Mouse (Mus musculus): ENCODE data around the gene Efemp1. TPM values are rescaled to one million over a fixed set of nuclear protein-coding genes. Genes with fewer than 3 reads are reported as not detected.
A peak's percentile ranks its signal among the peaks of the same experiment; 100 is the strongest.

Efemp1 gene
- polyA plus RNA-seq (2015; fragmentation: Nextera tagmentation; extraction: Ambion mirVana): 3.2 and 6.2 TPM in 2 replicates

DNA sequence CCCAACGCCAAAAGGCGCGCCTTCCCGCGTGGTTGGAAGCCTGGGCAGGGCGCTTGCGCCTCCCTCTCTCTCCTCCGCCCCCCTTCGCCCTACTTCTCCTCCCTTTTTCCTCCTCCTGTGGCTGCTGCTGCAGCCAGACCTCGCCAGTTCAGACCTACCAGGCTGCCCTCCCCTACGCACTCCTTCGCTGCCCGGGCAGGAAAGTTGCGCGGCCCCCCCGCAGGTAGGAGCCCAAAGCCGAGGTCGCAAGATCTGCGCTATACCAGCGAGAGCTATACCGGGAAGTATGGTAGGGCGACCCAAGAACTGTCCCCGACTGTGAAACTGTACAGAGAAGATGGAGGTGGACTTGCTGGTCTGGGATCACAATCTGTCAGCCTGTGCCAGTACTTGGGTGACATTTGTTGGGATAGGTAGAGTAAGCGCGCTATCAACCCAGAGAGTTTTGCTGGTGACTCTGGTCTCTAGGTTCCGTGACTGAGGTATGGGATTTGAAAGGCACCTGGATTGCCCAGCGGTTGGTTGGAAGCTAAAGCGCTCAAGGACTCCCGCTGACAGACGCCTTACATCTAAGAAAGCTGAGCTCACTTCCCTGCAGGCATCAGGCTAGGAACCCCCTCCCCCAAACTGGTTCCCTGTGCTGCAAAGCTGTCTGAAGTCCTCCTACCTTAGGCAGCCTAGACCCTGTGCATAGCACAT is at the start of gene Efemp1:
Gene Efemp1 (plus strand): TSS at position 103 of the 699 bp plus-strand sequence.
- H3K36me3 ChIP-seq: no peaks in the 10 kb centered on the region
- H3K27me3 ChIP-seq: peaks cover 32% of the 10 kb centered on the region
- WGBS: 2% methylated on average over 30 of the region's 30 CpGs
- H3K9ac ChIP-seq: peak within 1 kb of the TSS; percentile 63; the same call in 1 of the 2 replicates
- peak; percentile 65; the same call in 1 of the 2 replicates for ATAC-seq (ENCODE audit: low FRiP score)
- peaks cover 10% of the 10 kb centered on the region for H3K4me1 ChIP-seq (replicated peaks)
- no peak within 1 kb of the TSS for H3K27ac ChIP-seq
- peak within 1 kb of the TSS; percentile 45 for H3K4me3 ChIP-seq
- H3K9me3 ChIP-seq: no peaks in the 10 kb centered on the region
- peak within 1 kb of the TSS; percentile 84 for H3K4me2 ChIP-seq

DNA sequence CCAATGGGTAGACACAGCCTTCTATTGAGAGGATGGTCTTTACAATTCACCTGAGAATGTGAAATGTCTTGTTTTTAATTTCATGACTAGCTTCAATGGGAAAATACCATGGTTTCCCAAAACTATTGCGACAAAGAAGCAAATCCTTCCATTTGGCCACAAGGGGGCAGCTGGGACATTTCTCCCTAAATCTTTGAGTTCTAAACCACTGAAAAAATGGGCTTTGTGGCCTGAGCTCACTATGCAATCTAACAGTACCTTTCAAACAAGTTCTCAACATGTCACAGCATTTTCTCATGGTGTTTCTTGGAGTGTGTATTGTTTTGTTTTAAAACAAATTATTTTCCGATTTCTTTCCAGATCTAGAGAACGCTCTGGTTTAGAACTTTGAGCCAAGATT is 44.3 kb upstream of the Efemp1 start:
- no peak overlapping the region for H3K4me3 ChIP-seq

DNA sequence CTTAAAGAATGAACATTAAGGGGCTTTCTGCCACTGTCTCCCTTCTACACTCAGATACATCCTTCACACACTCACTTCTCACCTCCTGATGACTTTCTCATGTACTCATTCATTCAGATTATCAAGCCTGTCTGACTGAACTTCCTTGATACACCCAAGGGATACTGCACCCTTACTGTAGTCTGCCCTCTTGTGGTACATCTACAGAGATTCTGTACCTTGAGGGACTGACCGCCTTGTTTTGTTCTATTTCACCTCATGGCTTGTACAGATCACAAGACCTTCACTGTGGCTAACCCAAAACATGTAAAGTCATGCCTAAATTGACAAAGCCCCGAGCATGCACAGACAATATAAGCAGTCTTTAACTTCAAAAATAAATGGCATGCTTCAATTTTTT is 41.1 kb upstream of the Efemp1 start:
- H3K36me3 ChIP-seq: no peaks in the 10 kb centered on the region
- no peaks in the 10 kb centered on the region for H3K4me1 ChIP-seq (replicated peaks)
- no peak overlapping the region for H3K4me3 ChIP-seq
- no peak for ATAC-seq (ENCODE audit: low FRiP score)
- H3K4me2 ChIP-seq: no peak overlapping the region
- H3K27me3 ChIP-seq: no peaks in the 10 kb centered on the region
- H3K27ac ChIP-seq: no peak overlapping the region
- WGBS: 85% methylated on average over 2 of the region's 2 CpGs
- no peak overlapping the region for H3K9ac ChIP-seq
- H3K9me3 ChIP-seq: no peaks in the 10 kb centered on the region

More for the DNA sequence above, 44.3 kb upstream of the Efemp1 start:
- Histone ChIP-seq H3K4me2 (no peak overlapping the region), H3K9ac (no peak overlapping the region), H3K27me3 (no peaks in the 10 kb centered on the region), H3K27ac (no peak overlapping the region), H3K36me3 (no peaks in the 10 kb centered on the region), H3K4me1 (replicated peaks) (no peaks in the 10 kb centered on the region), H3K9me3 (no peaks in the 10 kb centered on the region)
- WGBS: 64% methylated on average over 3 of the region's 3 CpGs
- ATAC-seq (ENCODE audit: low FRiP score): no peak

- Histone ChIP-seq H3K9ac (no peak overlapping the region), H3K9me3 (no peaks in the 10 kb centered on the region), H3K36me3 (no peaks in the 10 kb centered on the region), H3K27me3 (no peaks in the 10 kb centered on the region), H3K27ac (no peak overlapping the region), H3K4me1 (replicated peaks) (no peaks in the 10 kb centered on the region), H3K4me3 (no peak overlapping the region), H3K4me2 (no peak overlapping the region)
- WGBS: 73% methylated on average over 2 of the region's 2 CpGs
- no peak for ATAC-seq (ENCODE audit: low FRiP score)
These were observed 40.4 kb upstream of the Efemp1 start for GRCm38 (mm10) chr11:28812564-28812963.

DNA sequence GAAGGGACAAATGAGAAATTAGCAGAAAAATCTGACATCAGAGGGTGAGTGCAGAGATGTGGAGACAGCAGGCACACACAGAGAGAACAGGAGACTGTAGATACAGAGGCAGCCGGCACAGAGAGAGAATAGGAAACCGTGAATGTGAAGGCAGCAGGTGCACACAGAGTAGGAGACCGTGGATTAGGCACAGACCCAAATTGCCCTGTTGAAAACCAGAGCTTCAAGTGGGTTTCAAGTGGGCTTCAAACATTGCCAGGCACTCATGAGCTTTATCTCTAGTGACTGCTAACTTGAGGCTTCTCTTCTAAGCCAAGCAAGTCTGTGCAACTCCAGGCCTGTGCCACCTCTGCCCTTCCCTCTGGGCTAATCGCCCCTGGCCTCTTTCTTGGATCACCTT is 35.6 kb upstream of the Efemp1 start:
- Histone ChIP-seq H3K27ac (no peak overlapping the region), H3K27me3 (no peaks in the 10 kb centered on the region), H3K36me3 (no peaks in the 10 kb centered on the region), H3K4me2 (no peak overlapping the region), H3K4me1 (replicated peaks) (no peaks in the 10 kb centered on the region), H3K9ac (no peak overlapping the region), H3K4me3 (no peak overlapping the region), H3K9me3 (no peaks in the 10 kb centered on the region)
- ATAC-seq (ENCODE audit: low FRiP score): no peak
- 75% methylated on average over 4 of the region's 4 CpGs for WGBS

DNA sequence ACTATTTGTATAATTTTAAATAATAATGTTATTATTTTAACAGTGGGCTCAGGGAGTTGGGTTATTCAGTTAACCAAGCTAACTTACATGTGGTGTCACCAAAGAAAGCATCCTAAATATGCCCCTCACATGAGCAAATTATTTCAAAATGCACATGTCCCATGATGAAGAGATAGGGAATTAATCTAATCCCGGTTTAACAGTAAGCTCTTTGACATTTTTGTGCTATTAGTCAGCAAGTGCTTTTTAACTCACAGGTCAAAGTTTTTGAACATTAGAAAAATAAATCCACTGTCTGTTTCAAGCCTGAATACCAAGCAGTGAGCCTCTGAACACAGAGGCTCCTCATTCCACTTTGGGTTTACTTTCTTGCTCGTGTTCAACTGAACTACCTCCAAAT is 26.1 kb upstream of the Efemp1 start:
- Histone ChIP-seq H3K9me3 (no peaks in the 10 kb centered on the region), H3K36me3 (no peaks in the 10 kb centered on the region), H3K27me3 (no peaks in the 10 kb centered on the region), H3K4me2 (no peak overlapping the region), H3K9ac (no peak overlapping the region), H3K4me1 (replicated peaks) (no peaks in the 10 kb centered on the region), H3K4me3 (no peak overlapping the region), H3K27ac (no peak overlapping the region)
- ATAC-seq (ENCODE audit: low FRiP score): no peak
- 88% methylated on average over 2 of the region's 2 CpGs for WGBS

DNA sequence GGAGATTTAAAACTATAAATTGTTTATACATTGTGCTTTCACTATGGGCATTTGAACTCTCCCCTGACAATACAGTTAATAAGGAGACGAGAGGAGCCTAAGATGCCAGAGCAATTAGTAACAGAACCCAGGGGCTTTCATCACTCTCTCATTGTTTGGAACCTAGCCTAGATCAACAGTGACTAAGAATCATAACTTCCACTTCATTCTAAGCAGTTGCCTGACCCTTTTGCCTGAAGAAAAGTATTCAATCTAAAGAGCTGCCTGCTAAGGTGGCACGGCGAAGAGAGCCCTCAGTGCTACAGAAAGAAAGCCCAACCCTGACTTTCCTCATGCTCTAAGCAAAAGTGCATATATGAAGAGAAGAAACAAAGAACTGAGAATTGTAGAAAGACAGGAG is 19.2 kb upstream of the Efemp1 start:
- no peak for ATAC-seq (ENCODE audit: low FRiP score)
- Histone ChIP-seq H3K4me3 (no peak overlapping the region), H3K27me3 (no peaks in the 10 kb centered on the region), H3K27ac (no peak overlapping the region), H3K36me3 (no peaks in the 10 kb centered on the region), H3K9ac (no peak overlapping the region), H3K4me2 (no peak overlapping the region), H3K4me1 (replicated peaks) (no peaks in the 10 kb centered on the region), H3K9me3 (no peaks in the 10 kb centered on the region)
- 57% methylated on average over 3 of the region's 3 CpGs for WGBS

DNA sequence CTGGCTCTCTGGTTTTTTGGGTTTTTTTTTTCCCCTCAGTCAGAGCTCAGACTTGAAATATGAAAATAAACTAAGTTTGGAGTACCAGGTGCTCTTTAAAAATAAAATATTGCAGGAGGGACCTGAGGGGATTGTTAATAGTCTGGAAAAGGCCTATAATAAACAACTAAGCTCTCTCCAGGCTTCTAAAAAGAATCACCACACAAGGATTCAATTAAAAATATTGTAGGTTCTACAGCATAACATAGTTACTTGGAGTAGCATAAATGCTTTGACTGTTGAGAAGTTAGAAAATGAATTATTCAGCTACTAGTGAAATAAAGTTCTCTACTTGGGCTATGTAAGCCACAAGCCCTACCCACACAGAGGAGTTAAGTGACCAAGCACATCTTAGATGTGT is 17.9 kb upstream of the Efemp1 start:
- no peak overlapping the region for H3K9ac ChIP-seq
- H3K27me3 ChIP-seq: no peaks in the 10 kb centered on the region
- no peak for ATAC-seq (ENCODE audit: low FRiP score)
- H3K27ac ChIP-seq: no peak overlapping the region
- H3K36me3 ChIP-seq: no peaks in the 10 kb centered on the region
- no peaks in the 10 kb centered on the region for H3K9me3 ChIP-seq
- H3K4me2 ChIP-seq: no peak overlapping the region
- H3K4me1 ChIP-seq (replicated peaks): no peaks in the 10 kb centered on the region
- H3K4me3 ChIP-seq: no peak overlapping the region

DNA sequence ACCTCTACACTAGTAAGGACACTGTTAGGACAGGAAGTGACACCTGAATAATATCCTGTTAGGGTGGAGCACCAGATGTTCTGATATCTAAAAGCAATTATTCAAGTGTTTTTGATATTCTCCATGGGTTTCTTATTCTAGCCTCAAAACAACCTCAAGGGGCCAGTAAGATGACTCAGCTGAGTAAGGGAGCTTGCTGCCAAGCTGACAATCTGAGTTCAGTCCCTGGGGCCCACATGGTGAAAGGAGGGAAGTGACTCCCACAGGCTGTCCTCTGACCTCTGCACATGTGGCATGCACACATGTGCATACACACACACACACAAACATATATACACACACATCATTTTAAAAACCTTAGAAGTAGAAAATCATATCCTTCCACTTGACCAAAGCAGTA is 3.2 kb upstream of the Efemp1 start:
- Histone ChIP-seq H3K4me1 (replicated peaks) (peaks cover 10% of the 10 kb centered on the region), H3K36me3 (no peaks in the 10 kb centered on the region), H3K4me2 (no peak overlapping the region), H3K9me3 (no peaks in the 10 kb centered on the region), H3K27me3 (peaks cover 31% of the 10 kb centered on the region), H3K4me3 (no peak overlapping the region), H3K27ac (no peak overlapping the region), H3K9ac (no peak overlapping the region)
- no peak for ATAC-seq (ENCODE audit: low FRiP score)

- Histone ChIP-seq H3K4me3 (no peak overlapping the region), H3K9me3 (no peaks in the 10 kb centered on the region), H3K27me3 (peaks cover 32% of the 10 kb centered on the region), H3K4me1 (replicated peaks) (peaks cover 10% of the 10 kb centered on the region), H3K27ac (no peak overlapping the region), H3K9ac (no peak overlapping the region), H3K36me3 (no peaks in the 10 kb centered on the region), H3K4me2 (no peak overlapping the region)
- no peak for ATAC-seq (ENCODE audit: low FRiP score)
- WGBS: 76% methylated on average over 4 of the region's 4 CpGs
These were observed 1.4 kb upstream of the Efemp1 start for GRCm38 (mm10) chr11:28851645-28852044.

GRCm38 (mm10) chr11:28852361-28852919 is 564 bp upstream of the Efemp1 start:
- peak overlapping the region; percentile 84 for H3K4me2 ChIP-seq
- no peak overlapping the region for H3K27ac ChIP-seq
- peaks cover 10% of the 10 kb centered on the region for H3K4me1 ChIP-seq (replicated peaks)
- no peak for ATAC-seq (ENCODE audit: low FRiP score)
- WGBS: 33% methylated on average over 6 of the region's 6 CpGs
- H3K9me3 ChIP-seq: no peaks in the 10 kb centered on the region
- no peak overlapping the region for H3K9ac ChIP-seq
- no peaks in the 10 kb centered on the region for H3K36me3 ChIP-seq
- H3K4me3 ChIP-seq: peak overlapping the region; percentile 45
- peaks cover 32% of the 10 kb centered on the region for H3K27me3 ChIP-seq

GRCm38 (mm10) chr11:28859125-28859524 is 6.1 kb downstream of the Efemp1 start:
- H3K27me3 ChIP-seq: peaks cover 8% of the 10 kb centered on the region
- no peak overlapping the region for H3K4me2 ChIP-seq
- no peaks in the 10 kb centered on the region for H3K4me1 ChIP-seq (replicated peaks)
- no peak for ATAC-seq (ENCODE audit: low FRiP score)
- H3K4me3 ChIP-seq: no peak overlapping the region
- H3K36me3 ChIP-seq: no peaks in the 10 kb centered on the region
- no peak overlapping the region for H3K9ac ChIP-seq
- H3K27ac ChIP-seq: no peak overlapping the region
- no peaks in the 10 kb centered on the region for H3K9me3 ChIP-seq

- H3K4me2 ChIP-seq: no peak overlapping the region
- no peak overlapping the region for H3K27ac ChIP-seq
- no peaks in the 10 kb centered on the region for H3K9me3 ChIP-seq
- H3K4me1 ChIP-seq (replicated peaks): no peaks in the 10 kb centered on the region
- no peak for ATAC-seq (ENCODE audit: low FRiP score)
- H3K4me3 ChIP-seq: no peak overlapping the region
- no peak overlapping the region for H3K9ac ChIP-seq
- WGBS: 74% methylated on average over 2 of the region's 2 CpGs
- H3K36me3 ChIP-seq: no peaks in the 10 kb centered on the region
- H3K27me3 ChIP-seq: no peaks in the 10 kb centered on the region
These were observed 16.1 kb downstream of the Efemp1 start for GRCm38 (mm10) chr11:28869129-28869528.

All from hindbrain, embryonic 13.5 days (tissue).